Mouse (Mus musculus) cerebral cortex, adult 2 months (tissue): ENCODE data around the gene Boc.

Experiments
- WGBS: fragments of 180-500 bp; shearing (Covaris S2); methylation state at CpG from one replicate; pipeline ENCODE4 v1.1.7; 2018; 5-methylcytosine and 5-hydroxymethylcytosine counted together

The Boc gene

DNA sequence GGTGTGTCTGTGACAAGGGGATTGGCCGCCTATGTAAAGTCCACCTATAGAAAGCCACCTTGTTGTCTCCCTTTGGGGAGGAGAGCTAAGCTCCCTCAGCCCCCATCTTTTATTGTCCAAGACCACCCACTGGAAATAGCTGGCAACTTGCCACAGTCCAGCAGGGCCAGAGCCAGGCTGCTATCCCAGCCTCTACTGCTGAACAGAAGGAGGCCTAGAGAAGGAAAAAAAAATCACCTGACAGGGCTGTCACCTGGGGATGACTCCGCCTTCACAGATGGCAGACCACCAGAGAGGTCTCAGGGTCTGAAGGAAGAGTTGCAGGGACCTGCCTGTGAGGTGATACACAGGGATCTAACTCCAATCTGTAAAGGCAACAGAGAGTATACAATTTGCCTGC, 6.7 kb downstream of the Boc start:
- 83% methylated on average over 2 of the region's 2 CpGs for WGBS

GRCm38 (mm10) chr16:44551491-44551890, 7.2 kb downstream of the Boc start:
- 42% methylated on average over 5 of the region's 5 CpGs for WGBS

DNA sequence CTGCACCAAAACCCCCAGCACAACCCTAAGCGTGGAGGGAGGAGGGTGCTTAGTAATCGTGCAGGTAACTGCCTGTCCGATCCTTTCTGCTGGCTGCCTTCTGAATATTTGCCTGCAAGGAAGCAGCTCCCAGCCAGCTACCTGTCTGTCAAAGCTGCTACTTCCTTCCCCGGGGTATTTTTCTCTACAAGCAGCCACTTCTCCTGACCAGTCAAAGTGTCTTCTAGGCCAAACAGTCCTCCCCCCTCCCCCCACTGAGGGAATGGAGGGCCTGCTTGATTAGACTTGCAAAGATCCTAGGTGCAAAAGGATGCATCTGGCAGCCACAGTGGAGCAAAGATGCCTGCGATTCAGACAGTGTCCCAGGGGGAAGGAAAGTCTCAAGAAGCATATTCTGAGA, 7.9 kb downstream of the Boc start:
- WGBS, result 30% methylated on average over 5 of the region's 5 CpGs

DNA sequence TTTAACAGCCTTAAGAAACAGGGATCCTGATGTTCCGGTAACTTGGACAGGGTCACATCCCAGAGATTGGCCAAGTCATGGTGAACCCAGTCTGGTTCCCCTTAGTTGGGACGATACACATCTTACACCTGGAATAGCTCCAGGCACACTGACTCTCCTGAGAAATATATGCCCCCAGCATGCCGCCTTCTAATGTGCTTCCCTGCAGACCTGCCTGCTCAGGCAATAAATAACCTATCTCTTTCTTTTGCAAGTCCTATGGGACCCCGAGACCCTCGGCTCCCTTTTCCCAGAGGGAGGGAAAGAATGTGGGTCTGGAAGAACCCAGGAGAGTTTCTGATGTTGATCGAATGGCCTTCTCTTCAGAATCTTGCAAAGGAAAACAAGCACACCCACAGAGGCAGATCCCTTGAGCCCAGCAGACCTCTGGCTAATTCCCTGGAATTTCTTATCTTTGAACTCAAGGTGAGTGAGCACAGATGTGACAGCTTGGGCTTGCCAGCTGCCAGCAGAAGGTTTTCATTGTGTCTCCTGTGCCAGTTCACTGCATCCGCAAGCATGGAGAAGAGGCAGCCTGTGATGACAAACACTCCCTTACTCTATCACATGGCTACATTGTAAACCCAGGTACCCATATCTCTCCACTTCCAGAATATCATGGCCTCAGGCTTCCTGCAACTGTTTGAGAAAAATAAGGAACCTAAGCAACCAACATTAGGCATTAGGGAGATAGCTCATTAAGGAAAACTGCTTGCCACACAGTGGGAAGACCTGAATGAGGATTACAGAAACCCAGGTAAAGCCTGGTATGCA, 8.6 kb downstream of the Boc start:
- WGBS, result 70% methylated on average over 7 of the region's 7 CpGs

DNA sequence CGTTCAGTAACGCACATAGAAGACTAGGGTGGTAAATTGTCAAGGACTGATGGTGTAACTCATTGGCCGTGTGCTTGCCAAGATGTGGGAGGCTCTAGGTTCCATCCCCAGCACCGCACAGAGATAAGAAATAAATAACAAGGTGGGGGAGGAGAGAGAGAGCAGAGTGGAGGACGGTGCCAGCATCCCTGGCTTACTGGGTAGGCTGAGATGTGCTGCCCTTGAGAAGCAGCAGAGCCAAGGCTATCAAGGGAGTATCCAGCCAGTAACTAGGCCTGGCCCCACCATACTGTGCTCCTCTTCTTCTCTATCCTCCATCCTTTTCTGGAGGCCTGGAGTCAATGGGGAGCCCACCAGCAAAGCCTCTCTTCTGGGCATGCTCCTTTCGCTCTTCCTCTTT, 9.3 kb downstream of the Boc start:
- 60% methylated on average over 6 of the region's 6 CpGs for WGBS

DNA sequence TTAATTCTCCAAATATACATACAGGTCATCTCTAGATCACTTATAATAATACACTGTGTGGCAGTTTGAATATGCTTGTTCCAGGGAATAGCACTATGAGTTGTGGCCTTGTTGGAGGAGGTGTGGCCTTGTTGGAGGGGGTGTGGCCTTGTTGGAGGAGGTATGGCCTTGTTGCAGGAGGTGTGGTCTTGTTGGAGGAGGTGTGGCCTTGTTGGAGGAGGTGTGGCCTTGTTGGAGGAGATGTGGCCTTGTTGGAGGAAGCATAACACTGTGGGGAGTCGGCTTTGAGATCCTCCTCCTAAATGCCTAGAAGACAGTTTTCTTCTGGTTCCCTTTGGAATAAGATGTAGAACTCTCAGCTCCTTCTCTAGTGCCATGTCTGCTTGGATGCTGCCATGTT, 10.7 kb downstream of the Boc start:
- 94% methylated on average over 1 of the region's 1 CpGs for WGBS

DNA sequence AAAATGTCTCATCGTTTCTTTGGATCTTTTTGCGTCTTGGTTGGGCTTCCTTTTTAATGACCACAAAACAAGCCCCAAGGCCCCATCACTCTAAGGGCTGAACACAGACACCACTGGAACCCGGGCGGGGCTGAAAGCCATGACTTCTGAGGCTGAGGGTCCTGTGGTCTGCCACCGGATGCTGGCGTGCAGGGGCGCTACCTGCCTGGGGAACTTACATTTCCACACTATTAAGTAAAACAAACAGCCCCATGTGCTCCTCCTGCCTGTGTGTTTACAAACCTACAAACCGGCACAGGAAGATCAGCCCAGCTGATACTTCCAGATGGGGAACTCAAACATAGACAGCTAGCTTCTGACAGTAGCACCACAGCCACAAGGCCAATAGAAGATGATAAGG, 11.9 kb downstream of the Boc start:
- 75% methylated on average over 8 of the region's 8 CpGs for WGBS

GRCm38 (mm10) chr16:44545939-44546338, 12.8 kb downstream of the Boc start:
- 72% methylated on average over 2 of the region's 2 CpGs for WGBS

DNA sequence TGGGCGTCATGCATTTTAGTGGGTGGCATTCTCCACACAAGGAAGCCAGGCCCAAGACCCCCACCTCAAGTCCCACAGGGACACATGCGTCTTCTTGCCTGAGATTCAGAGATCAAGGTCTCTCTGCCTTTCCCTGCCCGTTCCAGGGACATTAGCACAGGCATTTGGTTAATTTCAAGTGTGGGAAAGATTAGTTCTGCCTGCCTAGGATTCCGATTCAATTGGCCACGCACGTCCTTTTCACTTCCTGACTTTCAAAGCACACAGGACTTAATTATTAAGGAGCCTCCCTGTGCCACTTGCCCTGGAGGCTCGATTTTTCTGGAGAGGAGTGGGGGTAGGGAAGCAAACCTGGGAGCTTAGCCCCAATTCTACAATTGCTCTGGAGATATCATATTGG, 13.5 kb downstream of the Boc start:
- 59% methylated on average over 7 of the region's 7 CpGs for WGBS

DNA sequence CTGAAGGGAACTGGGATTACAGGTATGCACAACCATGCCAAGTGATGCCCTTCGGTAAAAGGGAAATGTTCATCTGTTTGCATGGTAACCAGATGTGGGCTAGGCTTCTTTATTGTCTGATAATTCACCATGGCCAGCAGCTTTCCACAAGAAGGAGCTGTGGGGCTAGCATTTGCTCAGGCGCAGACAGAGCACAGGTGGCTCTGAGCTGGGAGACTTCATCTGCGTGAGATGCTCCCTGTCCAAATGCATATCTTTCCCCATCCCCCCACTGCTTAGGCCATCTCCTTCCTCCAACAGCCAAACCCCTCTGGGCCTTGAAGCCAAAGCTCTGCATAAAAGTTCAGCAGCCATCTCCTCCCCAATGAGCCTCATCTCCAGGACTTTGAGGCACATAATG, 15.6 kb downstream of the Boc start:
- 59% methylated on average over 3 of the region's 3 CpGs for WGBS

GRCm38 (mm10) chr16:44542029-44542690, 16.5 kb downstream of the Boc start:
- WGBS, result 47% methylated on average over 3 of the region's 3 CpGs

- WGBS, result 75% methylated on average over 8 of the region's 8 CpGs
These were observed 19.1 kb downstream of the Boc start for GRCm38 (mm10) chr16:44539611-44540010.

DNA sequence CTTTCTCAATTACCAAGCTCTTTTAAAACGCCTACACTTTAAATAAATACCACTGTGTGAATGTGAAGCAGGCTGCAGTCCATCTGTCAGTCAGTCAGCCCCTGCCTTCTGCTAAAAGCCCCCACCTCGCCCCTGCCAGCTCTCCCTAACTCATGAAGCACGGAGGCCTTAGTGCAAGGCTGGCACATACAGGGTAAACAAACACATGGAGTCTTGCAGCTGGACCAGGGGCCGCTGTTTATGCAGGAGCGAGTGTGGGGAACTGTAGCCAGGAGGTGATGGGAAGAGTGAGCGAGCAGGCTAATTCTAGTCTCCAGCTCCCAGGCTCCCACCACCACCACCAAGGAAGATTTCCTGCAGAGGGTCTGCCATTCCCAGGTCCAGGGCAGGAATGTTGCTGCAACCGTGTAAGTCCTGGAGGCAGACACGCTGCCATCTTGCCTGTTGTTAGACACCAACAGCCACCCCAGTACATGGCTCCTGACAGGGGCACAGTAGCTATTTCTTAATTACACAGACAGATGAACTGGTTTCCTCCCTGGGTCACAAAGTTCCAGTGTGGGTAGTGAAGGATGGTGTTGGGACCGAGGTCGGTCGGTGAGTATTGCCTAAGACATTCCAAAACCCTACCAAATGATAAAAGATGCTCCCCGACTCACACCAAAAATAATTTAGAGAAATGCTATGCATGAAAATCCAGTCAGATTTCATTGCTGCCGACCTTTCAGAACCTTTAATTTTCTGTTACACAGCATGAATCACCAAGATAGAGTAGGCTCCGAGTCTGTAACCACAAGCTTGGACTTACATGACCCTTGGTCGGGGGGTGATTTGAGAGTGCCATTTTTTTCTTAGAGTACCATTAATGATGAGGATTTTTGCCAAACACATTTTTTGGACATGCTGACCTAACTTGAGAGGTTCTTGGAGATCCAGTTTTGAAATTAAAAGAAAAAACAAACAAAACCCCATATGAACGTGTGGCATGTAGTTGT, 20.0 kb downstream of the Boc start:
- WGBS, result 55% methylated on average over 16 of the region's 16 CpGs

DNA sequence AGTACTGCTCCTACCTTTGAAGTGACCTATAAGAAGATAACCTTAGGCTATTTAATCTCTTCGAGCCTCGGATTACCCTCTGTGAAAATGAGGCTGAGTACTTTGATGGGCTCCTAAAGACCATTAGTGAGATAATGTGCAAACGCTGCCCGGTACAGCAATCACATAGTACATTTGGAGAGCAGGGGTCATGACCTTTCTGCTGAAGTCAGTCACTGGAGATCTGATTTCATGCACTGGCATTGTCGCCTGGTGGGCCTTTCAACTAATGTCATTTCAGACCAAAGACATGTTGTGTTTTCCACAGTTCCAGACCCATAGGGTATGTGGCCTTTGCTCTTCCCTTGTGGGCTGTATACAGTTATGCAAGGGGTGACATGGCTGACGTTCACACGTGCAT, 24.6 kb downstream of the Boc start:
- 71% methylated on average over 7 of the region's 7 CpGs for WGBS

GRCm38 (mm10) chr16:44533522-44533921, 25.2 kb downstream of the Boc start:
- WGBS, result 62% methylated on average over 8 of the region's 8 CpGs

GRCm38 (mm10) chr16:44532851-44533250, 25.8 kb downstream of the Boc start:
- WGBS, result 58% methylated on average over 16 of the region's 16 CpGs

DNA sequence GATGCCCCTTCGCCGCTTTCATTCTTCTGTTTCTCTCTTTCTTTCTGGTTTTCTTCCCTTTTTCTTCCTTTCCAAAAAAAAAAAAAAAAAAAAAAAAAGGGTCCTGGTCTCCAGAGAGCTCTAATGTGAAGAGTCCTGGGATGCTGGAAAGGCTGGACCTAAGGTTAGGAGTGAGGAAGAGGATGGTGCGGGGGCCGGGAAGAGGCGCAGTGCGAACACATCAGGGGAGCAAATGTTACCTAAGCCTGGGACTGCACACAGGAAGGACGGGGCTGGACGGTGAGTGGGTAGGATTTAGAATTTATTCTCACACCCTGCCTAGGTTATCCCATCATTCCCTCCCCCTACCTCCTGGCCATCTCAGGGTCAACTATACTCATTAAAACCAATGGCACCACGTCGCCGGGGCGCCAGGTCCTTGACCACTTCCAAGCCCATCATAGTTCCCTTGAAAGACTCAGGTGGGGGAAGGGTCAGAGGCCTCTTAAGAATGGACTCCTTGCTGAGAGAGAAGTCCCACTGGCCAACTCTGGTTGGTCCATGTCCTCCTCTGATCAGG, 27.4 kb downstream of the Boc start:
- 31% methylated on average over 12 of the region's 12 CpGs for WGBS

- 10% methylated on average over 7 of the region's 7 CpGs for WGBS
These were observed 27.9 kb downstream of the Boc start for GRCm38 (mm10) chr16:44530829-44531228.

DNA sequence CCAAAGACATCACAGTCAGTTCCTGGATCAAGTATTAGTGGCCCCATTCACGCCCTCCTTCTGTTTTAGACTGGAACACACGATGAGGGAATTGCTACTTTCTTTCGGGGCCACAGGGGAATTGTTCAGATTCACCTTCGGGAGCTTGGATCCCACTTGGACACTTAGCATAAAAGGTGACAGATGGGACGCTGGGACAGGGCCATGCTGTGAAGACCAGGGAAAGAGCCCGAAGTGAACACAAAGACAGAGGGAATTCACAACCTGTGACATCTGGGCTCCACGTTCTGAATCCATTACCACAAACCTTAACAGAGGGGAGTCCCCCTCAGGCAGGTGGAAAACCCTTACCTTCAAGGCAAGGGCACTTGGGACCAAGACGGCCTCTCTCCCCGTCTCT, 28.5 kb downstream of the Boc start:
- WGBS, result 38% methylated on average over 9 of the region's 9 CpGs

- WGBS, result 62% methylated on average over 8 of the region's 8 CpGs
These were observed 29.0 kb downstream of the Boc start for GRCm38 (mm10) chr16:44529691-44530090.

DNA sequence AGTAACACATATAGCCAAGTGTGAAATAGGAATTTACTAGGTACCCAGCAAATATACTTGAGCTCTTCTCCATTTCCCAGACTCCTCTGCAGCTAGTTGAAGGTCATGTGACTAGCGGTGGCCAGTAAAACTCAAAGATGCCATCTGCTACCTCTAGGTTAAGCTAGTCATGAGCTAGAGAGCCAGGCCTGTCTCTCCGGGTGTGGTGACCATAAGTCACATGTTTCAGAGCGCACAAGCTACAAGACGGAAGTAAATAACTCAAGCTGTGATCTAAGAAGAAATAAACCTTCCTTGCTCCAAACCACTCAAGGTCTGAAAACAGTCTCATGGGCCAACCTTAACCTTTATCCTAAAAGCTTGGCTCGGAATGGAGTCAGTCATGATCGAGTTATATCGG, 29.7 kb downstream of the Boc start:
- WGBS, result 80% methylated on average over 7 of the region's 7 CpGs
